Mouse (Mus musculus) lung, embryonic 14.5 days (tissue): Measurements from ENCODE around the gene Chkb. TPM values are rescaled to one million over a fixed set of nuclear protein-coding genes. Genes with fewer than 3 reads are reported as not detected.
A peak's percentile ranks its signal among the peaks of the same experiment; 100 is the strongest.
"Not testable (repeated sequence)": the region's sequence is repeated elsewhere in the genome, so short reads cannot be mapped to it uniquely, and the experiment has no call there.

Experiments
- ATAC-seq: fragments of 200-750 bp; cut with Nextera tagmentation; 2 replicates; pipeline ENCODE4 v1.8.0; 2017; ENCODE audit warnings: mild to moderate bottlenecking, moderate TSS enrichment, moderate library complexity; ENCODE audit not compliant: insufficient read depth
- DNase-seq: peaks from one replicate; pipeline ENCODE4 v3.0.0-alpha.2; 2015
- H3K27ac ChIP-seq: fragments of 300-500 bp; sonication (generic); 2 replicates; pipeline ENCODE4 v1.5.1; 2014; ENCODE audit warnings: low read depth, mild to moderate bottlenecking, moderate library complexity
- H3K27me3 ChIP-seq: fragments of 300-500 bp; sonication (generic); 2 replicates; pipeline ENCODE4 v1.6.1; 2014; ENCODE audit warnings: low read length, control low read depth; ENCODE audit not compliant: insufficient read depth
- H3K36me3 ChIP-seq: fragments of 300-500 bp; sonication (generic); 2 replicates; pipeline ENCODE4 v1.6.1; 2014; ENCODE audit warnings: control low read depth; ENCODE audit not compliant: insufficient read depth
- H3K4me1 ChIP-seq: fragments of 300-500 bp; sonication (generic); 2 replicates; pipeline ENCODE4 v1.6.1; 2014; ENCODE audit warnings: antibody characterized with exemption, control low read depth; ENCODE audit not compliant: insufficient read depth
- H3K4me2 ChIP-seq: fragments of 300-500 bp; sonication (generic); 2 replicates; pipeline ENCODE4 v1.6.1; 2014; ENCODE audit warnings: mild to moderate bottlenecking
- H3K4me3 ChIP-seq: fragments of 300-500 bp; sonication (generic); 2 replicates; pipeline ENCODE4 v1.5.1; 2014; ENCODE audit warnings: low read depth, low read length
- H3K9ac ChIP-seq: fragments of 300-500 bp; sonication (generic); 2 replicates; pipeline ENCODE4 v1.6.1; 2014
- H3K9me3 ChIP-seq: fragments of 300-500 bp; sonication (generic); 2 replicates; pipeline ENCODE4 v1.6.1; 2016; ENCODE audit warnings: low read depth, low read length, control low read depth
- CTCF ChIP-seq: IDR thresholded peaks from 2 replicates; pipeline ENCODE4 v1.5.1; 2016; ENCODE audit warnings: antibody characterized with exemption, low read depth
- WGBS: fragments of 180-500 bp; shearing (Covaris S2); extraction: QIAGEN DNeasy Blood & Tissue Kit; methylation state at CpG from one replicate; pipeline ENCODE4 v1.1.7; 2014; 5-methylcytosine and 5-hydroxymethylcytosine counted together
- polyA plus RNA-seq: library from polyadenylated mRNA; unstranded; fragments of >200 nt; fragmentation: Nextera tagmentation; extraction: Ambion mirVana; gene quantifications from 2 replicates; pipeline ENCODE4 v1.2.1, GENCODE M21; 2014

Gene Chkb
- polyA plus RNA-seq, 1 experiment from 2014 or later: 45.9 TPM

- H3K27ac ChIP-seq: no peak overlapping the region
- H3K27me3 ChIP-seq: no peaks in the 10 kb centered on the region
- H3K4me2 ChIP-seq: no peak overlapping the region
- peaks cover 9% of the 10 kb centered on the region for H3K36me3 ChIP-seq
- DNase-seq (no peak), ATAC-seq (no peak)
- 88% methylated on average over 6 of the region's 6 CpGs for WGBS
- H3K4me1 ChIP-seq: peaks cover 5% of the 10 kb centered on the region; the same call in 1 of the 2 replicates
- H3K4me3 ChIP-seq: no peak overlapping the region
- no peak overlapping the region for H3K9ac ChIP-seq
- H3K9me3 ChIP-seq: no peaks in the 10 kb centered on the region
- TF ChIP-seq CTCF: no peak
These were observed 2.1 kb upstream of the Chkb start for GRCm38 (mm10) chr15:89431806-89432205.

GRCm38 (mm10) chr15:89431271-89431670 is 1.6 kb upstream of the Chkb start:
- peaks cover 5% of the 10 kb centered on the region; the same call in 1 of the 2 replicates for H3K4me1 ChIP-seq
- no peaks in the 10 kb centered on the region for H3K27me3 ChIP-seq
- no peak overlapping the region for H3K9ac ChIP-seq
- no peaks in the 10 kb centered on the region for H3K9me3 ChIP-seq
- 80% methylated on average over 3 of the region's 3 CpGs for WGBS
- DNase-seq (no peak), ATAC-seq (no peak)
- no peak for TF ChIP-seq CTCF
- H3K4me3 ChIP-seq: no peak overlapping the region
- no peak overlapping the region for H3K27ac ChIP-seq
- no peak overlapping the region for H3K4me2 ChIP-seq
- peaks cover 14% of the 10 kb centered on the region for H3K36me3 ChIP-seq

GRCm38 (mm10) chr15:89430771-89431170 is 1.1 kb upstream of the Chkb start:
- H3K27me3 ChIP-seq, H3K9me3 ChIP-seq, H3K4me3 ChIP-seq, H3K27ac ChIP-seq, H3K4me1 ChIP-seq, H3K9ac ChIP-seq, DNase-seq, H3K4me2 ChIP-seq, ATAC-seq: not testable (repeated sequence)
- peaks cover 18% of the 10 kb centered on the region for H3K36me3 ChIP-seq
- WGBS: 75% methylated on average over 8 of the region's 9 CpGs

GRCm38 (mm10) chr15:89430341-89430740 is 633 bp upstream of the Chkb start:
- peaks cover 5% of the 10 kb centered on the region; the same call in 1 of the 2 replicates for H3K4me1 ChIP-seq
- H3K9ac ChIP-seq: peak overlapping the region; percentile 76
- 46% methylated on average over 6 of the region's 6 CpGs for WGBS
- no peaks in the 10 kb centered on the region for H3K9me3 ChIP-seq
- no peaks in the 10 kb centered on the region for H3K27me3 ChIP-seq
- no peak for DNase-seq
- peaks cover 18% of the 10 kb centered on the region for H3K36me3 ChIP-seq
- H3K4me3 ChIP-seq: peak overlapping the region; percentile 80
- ATAC-seq: no peak
- peak overlapping the region; percentile 92 for H3K4me2 ChIP-seq
- TF ChIP-seq CTCF: peak; percentile 16
- H3K27ac ChIP-seq: peak overlapping the region; percentile 99

GRCm38 (mm10) chr15:89428821-89429351 is 822 bp downstream of the Chkb start:
- peak overlapping the region; percentile 76 for H3K9ac ChIP-seq
- peak overlapping the region; percentile 80 for H3K4me3 ChIP-seq
- H3K36me3 ChIP-seq: peaks cover 18% of the 10 kb centered on the region
- DNase-seq (no peak), ATAC-seq (peak; percentile 55)
- H3K27ac ChIP-seq: 0 out of 2 replicates have a peak overlapping the region, but pooled peaks have one; percentile 12
- H3K27me3 ChIP-seq: no peaks in the 10 kb centered on the region
- H3K4me1 ChIP-seq: peaks cover 5% of the 10 kb centered on the region; the same call in 1 of the 2 replicates
- no peaks in the 10 kb centered on the region for H3K9me3 ChIP-seq
- peak overlapping the region; percentile 92 for H3K4me2 ChIP-seq
- 5% methylated on average over 22 of the region's 22 CpGs for WGBS
- no peak for TF ChIP-seq CTCF

- 76% methylated on average over 19 of the region's 19 CpGs for WGBS
- Histone ChIP-seq H3K4me2 (peak overlapping the region; percentile 92), H3K9me3 (no peaks in the 10 kb centered on the region), H3K4me1 (peaks cover 5% of the 10 kb centered on the region; the same call in 1 of the 2 replicates), H3K27ac (no peak overlapping the region), H3K4me3 (peak overlapping the region; percentile 80), H3K9ac (peak overlapping the region; percentile 76; the same call in 1 of the 2 replicates), H3K27me3 (no peaks in the 10 kb centered on the region), H3K36me3 (peaks cover 18% of the 10 kb centered on the region)
- DNase-seq: no peak
- no peak for TF ChIP-seq CTCF
- ATAC-seq: no peak
These were observed 1.4 kb downstream of the Chkb start for GRCm38 (mm10) chr15:89428136-89428790.

- H3K9me3 ChIP-seq: no peaks in the 10 kb centered on the region
- H3K36me3 ChIP-seq: peaks cover 18% of the 10 kb centered on the region
- no peak for DNase-seq
- 84% methylated on average over 10 of the region's 10 CpGs for WGBS
- H3K4me2 ChIP-seq: no peak overlapping the region
- H3K27ac ChIP-seq: no peak overlapping the region
- ATAC-seq: no peak
- TF ChIP-seq CTCF: no peak
- H3K4me3 ChIP-seq: no peak overlapping the region
- H3K4me1 ChIP-seq: peaks cover 5% of the 10 kb centered on the region; the same call in 1 of the 2 replicates
- no peaks in the 10 kb centered on the region for H3K27me3 ChIP-seq
- H3K9ac ChIP-seq: no peak overlapping the region
These were observed 3.0 kb downstream of the Chkb start for GRCm38 (mm10) chr15:89426716-89427115.
